Mouse (Mus musculus): ENCODE measurements around the gene Gm17019. TPM values are rescaled to one million over a fixed set of nuclear protein-coding genes. Genes with fewer than 3 reads are reported as not detected.
"Not testable (repeated sequence)": the region's sequence is repeated elsewhere in the genome, so short reads cannot be mapped to it uniquely, and the experiment has no call there.

The Gm17019 gene
- not detected in 2 replicates for polyA plus RNA-seq (2015; fragmentation: Nextera tagmentation; extraction: Ambion mirVana)

- H3K4me1 ChIP-seq (ENCODE audit: control insufficient read depth, insufficient read depth, low read length); ATAC-seq: not testable (repeated sequence)
Measured at GRCm38 (mm10) chr5:15032898-15033297, at the start of gene Gm17019. TSS of gene Gm17019 (minus strand) at chr5:15032998.

GRCm38 (mm10) chr5:15062385-15062715 lies 29.6 kb upstream of the Gm17019 start:
- not testable (repeated sequence) for H3K9ac ChIP-seq (ENCODE audit: low read depth, low read length); H3K4me1 ChIP-seq (ENCODE audit: control insufficient read depth, insufficient read depth, low read length); H3K4me3 ChIP-seq (ENCODE audit: low read depth, low read length); ATAC-seq; H3K4me2 ChIP-seq (ENCODE audit: low read length); H3K36me3 ChIP-seq (ENCODE audit: control insufficient read depth, insufficient read depth, low read length); H3K27me3 ChIP-seq (ENCODE audit: control insufficient read depth, insufficient read depth, low read depth, low read length); H3K27ac ChIP-seq (ENCODE audit: low read length)
- H3K9me3 ChIP-seq (replicated peaks; ENCODE audit: control insufficient read depth, low read length, poor library complexity, severe bottlenecking): peaks cover 18% of the 10 kb centered on the region
- WGBS: 91% methylated on average over 1 of the region's 1 CpGs

More at GRCm38 (mm10) chr5:15032898-15033297, at the start of gene Gm17019:
- not testable (repeated sequence) for H3K9me3 ChIP-seq (replicated peaks; ENCODE audit: control insufficient read depth, low read length, poor library complexity, severe bottlenecking); H3K4me3 ChIP-seq (ENCODE audit: low read depth, low read length); H3K27ac ChIP-seq (ENCODE audit: low read length); H3K27me3 ChIP-seq (ENCODE audit: control insufficient read depth, insufficient read depth, low read depth, low read length); H3K36me3 ChIP-seq (ENCODE audit: control insufficient read depth, insufficient read depth, low read length); H3K9ac ChIP-seq (ENCODE audit: low read depth, low read length); H3K4me2 ChIP-seq (ENCODE audit: low read length)
- WGBS: 43% methylated on average over 1 of the region's 1 CpGs

GRCm38 (mm10) chr5:15061638-15062384 lies 29.0 kb upstream of the Gm17019 start:
- ATAC-seq: peak; percentile 80

GRCm38 (mm10) chr5:15054151-15055025 lies 21.6 kb upstream of the Gm17019 start:
- not testable (repeated sequence) for H3K27me3 ChIP-seq (ENCODE audit: control insufficient read depth, insufficient read depth, low read depth, low read length); H3K4me2 ChIP-seq (ENCODE audit: low read length); H3K27ac ChIP-seq (ENCODE audit: low read length); H3K36me3 ChIP-seq (ENCODE audit: control insufficient read depth, insufficient read depth, low read length); H3K4me1 ChIP-seq (ENCODE audit: control insufficient read depth, insufficient read depth, low read length); H3K4me3 ChIP-seq (ENCODE audit: low read depth, low read length); ATAC-seq; H3K9ac ChIP-seq (ENCODE audit: low read depth, low read length)
- 74% methylated on average over 10 of the region's 10 CpGs for WGBS
- peaks cover 30% of the 10 kb centered on the region for H3K9me3 ChIP-seq (replicated peaks; ENCODE audit: control insufficient read depth, low read length, poor library complexity, severe bottlenecking)

More at GRCm38 (mm10) chr5:15061638-15062384, 29.0 kb upstream of the Gm17019 start:
- not testable (repeated sequence) for H3K36me3 ChIP-seq (ENCODE audit: control insufficient read depth, insufficient read depth, low read length); H3K27me3 ChIP-seq (ENCODE audit: control insufficient read depth, insufficient read depth, low read depth, low read length); H3K4me2 ChIP-seq (ENCODE audit: low read length); H3K9ac ChIP-seq (ENCODE audit: low read depth, low read length); H3K4me3 ChIP-seq (ENCODE audit: low read depth, low read length); H3K27ac ChIP-seq (ENCODE audit: low read length); H3K4me1 ChIP-seq (ENCODE audit: control insufficient read depth, insufficient read depth, low read length)
- 84% methylated on average over 4 of the region's 4 CpGs for WGBS
- peaks cover 18% of the 10 kb centered on the region for H3K9me3 ChIP-seq (replicated peaks; ENCODE audit: control insufficient read depth, low read length, poor library complexity, severe bottlenecking)

- not testable (repeated sequence) for H3K27ac ChIP-seq (ENCODE audit: low read length); H3K9ac ChIP-seq (ENCODE audit: low read depth, low read length); H3K4me1 ChIP-seq (ENCODE audit: control insufficient read depth, insufficient read depth, low read length); H3K4me3 ChIP-seq (ENCODE audit: low read depth, low read length); H3K4me2 ChIP-seq (ENCODE audit: low read length); H3K36me3 ChIP-seq (ENCODE audit: control insufficient read depth, insufficient read depth, low read length); ATAC-seq; H3K27me3 ChIP-seq (ENCODE audit: control insufficient read depth, insufficient read depth, low read depth, low read length)
- 84% methylated on average over 7 of the region's 8 CpGs for WGBS
- peaks cover 30% of the 10 kb centered on the region for H3K9me3 ChIP-seq (replicated peaks; ENCODE audit: control insufficient read depth, low read length, poor library complexity, severe bottlenecking)
Measured at GRCm38 (mm10) chr5:15053606-15053962, 20.8 kb upstream of the Gm17019 start.

- H3K4me2 ChIP-seq (ENCODE audit: low read length); H3K4me3 ChIP-seq (ENCODE audit: low read depth, low read length); H3K9ac ChIP-seq (ENCODE audit: low read depth, low read length); ATAC-seq; H3K36me3 ChIP-seq (ENCODE audit: control insufficient read depth, insufficient read depth, low read length); H3K27ac ChIP-seq (ENCODE audit: low read length); H3K4me1 ChIP-seq (ENCODE audit: control insufficient read depth, insufficient read depth, low read length); H3K27me3 ChIP-seq (ENCODE audit: control insufficient read depth, insufficient read depth, low read depth, low read length): not testable (repeated sequence)
- H3K9me3 ChIP-seq (replicated peaks; ENCODE audit: control insufficient read depth, low read length, poor library complexity, severe bottlenecking): peaks cover 28% of the 10 kb centered on the region
- 84% methylated on average over 4 of the region's 4 CpGs for WGBS
Measured at GRCm38 (mm10) chr5:15052945-15053605, 20.3 kb upstream of the Gm17019 start.

- not testable (repeated sequence) for H3K4me3 ChIP-seq (ENCODE audit: low read depth, low read length); H3K4me2 ChIP-seq (ENCODE audit: low read length); H3K9ac ChIP-seq (ENCODE audit: low read depth, low read length); H3K27ac ChIP-seq (ENCODE audit: low read length); H3K36me3 ChIP-seq (ENCODE audit: control insufficient read depth, insufficient read depth, low read length); H3K27me3 ChIP-seq (ENCODE audit: control insufficient read depth, insufficient read depth, low read depth, low read length); ATAC-seq; H3K4me1 ChIP-seq (ENCODE audit: control insufficient read depth, insufficient read depth, low read length)
- 85% methylated on average over 2 of the region's 2 CpGs for WGBS
- peaks cover 26% of the 10 kb centered on the region for H3K9me3 ChIP-seq (replicated peaks; ENCODE audit: control insufficient read depth, low read length, poor library complexity, severe bottlenecking)
Measured at GRCm38 (mm10) chr5:15050807-15051206, 18.0 kb upstream of the Gm17019 start.

GRCm38 (mm10) chr5:15044830-15045767 lies 12.3 kb upstream of the Gm17019 start:
- 0 out of 2 replicates have a peak, but pooled peaks have one; percentile 5 for ATAC-seq
- H3K4me2 ChIP-seq (ENCODE audit: low read length); H3K4me1 ChIP-seq (ENCODE audit: control insufficient read depth, insufficient read depth, low read length); H3K9me3 ChIP-seq (replicated peaks; ENCODE audit: control insufficient read depth, low read length, poor library complexity, severe bottlenecking); H3K9ac ChIP-seq (ENCODE audit: low read depth, low read length); H3K27me3 ChIP-seq (ENCODE audit: control insufficient read depth, insufficient read depth, low read depth, low read length); H3K4me3 ChIP-seq (ENCODE audit: low read depth, low read length); H3K36me3 ChIP-seq (ENCODE audit: control insufficient read depth, insufficient read depth, low read length); H3K27ac ChIP-seq (ENCODE audit: low read length): not testable (repeated sequence)
- WGBS: 91% methylated on average over 5 of the region's 9 CpGs
